8 mouse cellular contexts compared by ENCODE assay signal in the genomic region with DNA sequence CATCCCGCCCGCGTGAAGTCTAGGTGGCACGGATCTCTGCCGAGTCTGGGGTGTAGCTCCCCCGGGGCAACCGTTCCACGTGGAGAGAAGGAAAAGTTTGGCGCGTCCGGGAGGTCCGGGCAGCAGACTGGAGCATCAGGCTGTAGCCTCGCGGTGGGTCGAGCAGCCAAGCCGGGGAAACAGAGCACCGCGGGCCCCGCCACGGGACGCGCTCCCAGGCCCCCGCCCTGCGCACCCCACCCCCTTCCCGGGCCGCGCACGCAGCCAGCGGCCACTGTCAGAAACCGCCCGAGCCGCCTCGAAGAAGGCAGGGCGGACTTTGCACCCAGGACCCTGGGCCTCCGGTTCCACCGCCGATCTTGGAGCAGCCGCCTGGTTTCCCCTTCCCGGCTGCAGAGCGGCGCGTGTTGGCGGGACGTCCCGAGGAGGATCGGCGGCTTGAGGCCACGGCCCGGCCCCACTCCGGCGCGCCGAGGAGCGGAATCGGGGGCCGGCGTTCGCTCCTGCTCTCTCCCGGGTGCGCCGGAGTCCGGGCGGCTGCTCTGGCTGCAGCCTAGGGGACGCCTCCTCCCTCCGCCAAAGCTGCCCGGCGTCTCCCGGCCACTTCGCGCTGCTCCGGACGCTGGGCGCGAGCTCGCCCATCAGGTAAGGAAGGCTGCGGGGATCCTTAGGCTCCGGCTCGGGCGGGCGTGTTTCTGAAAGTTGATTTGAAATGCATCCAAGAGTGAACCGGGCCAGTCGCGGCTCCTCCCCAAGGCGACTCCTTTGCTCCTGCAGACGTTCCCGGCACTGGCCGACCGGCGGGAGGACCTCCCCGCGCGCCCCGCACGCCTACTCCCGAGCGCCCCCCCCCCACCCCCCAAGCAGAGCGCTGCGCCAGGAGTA. TPM values are rescaled to one million over a fixed set of nuclear protein-coding genes. Genes with fewer than 3 reads are reported as not detected.
DNase-seq lines count a peak whose midpoint lies in the region.

No protein-coding gene starts in this region.

- DNase-seq in adrenal gland, adult 18-20 months (ENCODE audit: low spot score in 2 of 2), result peak; percentile 23 to 26
- DNase-seq in adrenal gland, adult 8-10 months, result no peak
- peak; percentile 48 for DNase-seq in adrenal gland, postnatal 25 days
- DNase-seq in gastrocnemius, postnatal 25 days, result peak; percentile 46
- DNase-seq in kidney, adult 8-10 months, result peak; percentile 27 to 39
- peak; percentile 24 for DNase-seq in lung, postnatal 10 days
- peak; percentile 53 for DNase-seq in testis, postnatal 10 days (ENCODE audit: low spot score)
- DNase-seq in thymus, postnatal 25 days, result no peak

RNA-seq across cellular contexts. Expression of a gene that starts 0.4 kb away (rescaled TPM):
- total RNA-seq in adrenal gland, adult 18-20 months (2021), result not detected
- under 1 TPM in 1 of 4 experiments, not detected in 3; 0.07 TPM for total RNA-seq in adrenal gland, adult 8-10 months (2022)
- not detected in 2 replicates for total RNA-seq in adrenal gland, postnatal 25 days (2021)
- under 1 TPM; 0.43 to 0.51 TPM for total RNA-seq in gastrocnemius, postnatal 25 days (2021)

Comparison
In these comparisons a context has a peak if more than half of its experiments do, and no peak if none do; other contexts are left out.
1. DNase-seq: peak in adrenal gland, adult 18-20 months (2 of 2), adrenal gland, postnatal 25 days (single experiment), gastrocnemius, postnatal 25 days (single experiment), kidney, adult 8-10 months (2 of 2), lung, postnatal 10 days (single experiment) and testis, postnatal 10 days (single experiment); none in adrenal gland, adult 8-10 months (single experiment) and thymus, postnatal 25 days (single experiment).